In the genomic region with DNA sequence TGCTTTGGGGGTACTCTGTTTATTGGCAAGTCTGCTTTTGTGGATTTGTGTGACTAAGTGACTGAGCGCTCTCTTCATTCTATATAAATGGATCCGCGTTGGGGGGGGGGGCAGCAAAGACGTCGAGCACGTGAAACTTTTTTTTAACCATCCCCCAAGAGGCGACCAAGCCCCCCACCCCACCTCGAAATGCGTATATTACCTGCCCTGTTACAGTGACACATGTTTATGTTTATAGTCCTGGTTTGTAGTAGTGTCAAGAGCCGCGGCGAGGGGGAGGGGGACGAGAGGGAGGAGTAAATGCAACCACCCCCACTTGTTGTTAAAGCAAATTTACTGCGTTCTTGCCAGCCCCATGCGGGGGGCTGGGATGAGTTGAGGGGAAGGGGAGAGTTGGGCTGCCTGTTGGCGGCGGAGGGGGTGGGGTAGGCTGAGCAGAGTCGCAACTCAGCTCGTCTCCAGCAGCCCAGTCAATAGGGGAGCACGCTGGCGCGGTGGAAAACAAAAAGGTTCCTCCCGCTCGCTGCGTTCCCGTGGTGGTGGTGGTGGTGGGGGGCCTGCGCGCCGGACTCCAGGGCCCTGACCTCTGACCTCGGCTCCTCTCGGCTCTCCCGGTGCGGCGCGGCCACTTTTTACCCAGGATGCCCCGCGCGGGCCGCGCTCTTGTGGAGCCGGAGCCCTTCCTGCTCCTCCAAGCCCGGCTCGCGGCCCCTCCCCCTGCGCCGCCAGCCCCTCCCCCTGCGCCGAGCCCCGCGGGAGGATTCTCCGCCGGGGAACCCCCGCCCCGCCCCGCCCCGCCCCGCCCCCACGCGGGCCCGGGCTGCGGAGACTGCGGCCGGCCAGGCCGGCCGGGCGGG, we compare ENCODE assay signal across 8 mouse cellular contexts. TPM values are rescaled to one million over a fixed set of nuclear protein-coding genes. Genes with fewer than 3 reads are reported as not detected.
DNase-seq lines count a peak whose midpoint lies in the region; ATAC-seq and TF ChIP-seq lines count a peak whose summit lies in the region.

No protein-coding gene starts in this region.

- peak overlapping the region; percentile 65 for H3K4me3 ChIP-seq in forebrain, embryonic 13.5 days
- H3K4me3 ChIP-seq in lung, embryonic 15.5 days = peak overlapping the region; percentile 63
- H3K4me3 ChIP-seq in thymus, adult 2 months (ENCODE audit: control insufficient read depth, insufficient read depth, low read length) = peak overlapping the region; percentile 84

- peak; percentile 90 for ATAC-seq in forebrain, embryonic 13.5 days
- ATAC-seq in lung, embryonic 15.5 days (ENCODE audit: borderline replicate concordance, extremely low read depth, low FRiP score, low TSS enrichment) = peak; percentile 92
- peak; percentile 69 for ATAC-seq in neutrophil, adult 5-6 weeks (ENCODE audit: extremely low read depth, insufficient number of reproducible peaks, low FRiP score, poor library complexity, severe bottlenecking)

- DNase-seq in ES-CJ7 (ENCODE audit: low read depth, low spot score) = peak; percentile 94
- peak; percentile 90 for DNase-seq in c-Kit-positive CD71-positive TER-119-positive erythroid progenitor cells, embryonic 14.5 days (ENCODE audit: low spot score)
- DNase-seq in heart, postnatal 36 days = peak; percentile 95 to 96
- peak; percentile 95 for DNase-seq in layer of hippocampus, adult 9-11 months
- peak; percentile 95 for DNase-seq in thymus, adult 2 months

- H3K9me3 ChIP-seq in forebrain, embryonic 13.5 days (replicated peaks) = no peaks in the 10 kb centered on the region
- H3K9me3 ChIP-seq in lung, embryonic 15.5 days = no peaks in the 10 kb centered on the region

- peak overlapping the region; percentile 85 for H3K4me2 ChIP-seq in forebrain, embryonic 13.5 days
- peak overlapping the region; percentile 93 for H3K4me2 ChIP-seq in lung, embryonic 15.5 days

- no peaks in the 10 kb centered on the region for H3K36me3 ChIP-seq in forebrain, embryonic 13.5 days (ENCODE audit: poor library complexity, severe bottlenecking)
- H3K36me3 ChIP-seq in lung, embryonic 15.5 days = no peaks in the 10 kb centered on the region
- no peaks in the 10 kb centered on the region for H3K36me3 ChIP-seq in thymus, adult 2 months (ENCODE audit: control insufficient read depth, insufficient read depth, low read length)

- TF ChIP-seq POLR2A in thymus, adult 2 months (IDR thresholded peaks at IDR 0.05; ENCODE audit: control insufficient read depth, extremely low read depth, insufficient read depth, low read length, poor library complexity) = no peak

- H3K27ac ChIP-seq in forebrain, embryonic 13.5 days = peak overlapping the region; percentile 100
- peak overlapping the region; percentile 99 for H3K27ac ChIP-seq in lung, embryonic 15.5 days
- peak overlapping the region; percentile 99; the same call in 1 of the 2 replicates for H3K27ac ChIP-seq in thymus, adult 2 months (ENCODE audit: control insufficient read depth, insufficient read depth, low read length)

- H3K4me1 ChIP-seq in forebrain, embryonic 13.5 days = peaks cover 56% of the 10 kb centered on the region
- H3K4me1 ChIP-seq in lung, embryonic 15.5 days = peaks cover 27% of the 10 kb centered on the region
- H3K4me1 ChIP-seq in thymus, adult 2 months (replicated peaks; ENCODE audit: control insufficient read depth, insufficient read depth, low read length) = no peaks in the 10 kb centered on the region; the same call in 1 of the 2 replicates

- H3K9ac ChIP-seq in forebrain, embryonic 13.5 days = peak overlapping the region; percentile 94
- H3K9ac ChIP-seq in lung, embryonic 15.5 days = peak overlapping the region; percentile 91

- 0 out of 2 replicates have a peak, but pooled peaks have one; percentile 6 for TF ChIP-seq CTCF in thymus, adult 2 months (IDR thresholded peaks at IDR 0.05; ENCODE audit: borderline replicate concordance, control insufficient read depth, extremely low read depth, insufficient read depth, low read length, poor library complexity)

- intact Hi-C loops in heart, postnatal 36 days (cut with DNase I) = loop anchor here (2.0 kb wide), 1 partner anchor 27 kb away; no protein-coding TSS in a partner anchor

- H3K27me3 ChIP-seq in forebrain, embryonic 13.5 days = no peaks in the 10 kb centered on the region
- H3K27me3 ChIP-seq in lung, embryonic 15.5 days = no peaks in the 10 kb centered on the region
- H3K27me3 ChIP-seq in thymus, adult 2 months (ENCODE audit: control insufficient read depth, insufficient read depth, low read length) = no peaks in the 10 kb centered on the region

- WGBS in forebrain, embryonic 13.5 days = under 1% methylated on average over 40 of the region's 66 CpGs
- WGBS in lung, embryonic 15.5 days = under 1% methylated on average over 53 of the region's 66 CpGs
- under 1% methylated on average over 52 of the region's 66 CpGs for WGBS in thymus, adult 2 months

RNA-seq across cellular contexts. Expression of gene Mllt10, which starts 1.1 kb away (rescaled TPM):
- 73.5 and 75.3 TPM in 2 replicates for polyA plus RNA-seq in forebrain, embryonic 13.5 days (2015; fragmentation: Nextera tagmentation; extraction: Ambion mirVana)
- 10 to 100 TPM; 32.6 to 34.2 TPM for total RNA-seq in heart, postnatal 36 days (2021)
- polyA plus RNA-seq in lung, embryonic 15.5 days (2015; fragmentation: Nextera tagmentation; extraction: Ambion mirVana) = 58.9 and 59.4 TPM in 2 replicates
- total RNA-seq in neutrophil, adult 5-6 weeks (2017) = 84.6 and 95.8 TPM in 2 replicates
- polyA plus RNA-seq in thymus, adult 2 months (2012; rRNA removed) = 75.4 and 90.3 TPM in 2 replicates

RNA-seq across cellular contexts. Expression of gene Skida1, which starts 7.3 kb away (rescaled TPM):
- polyA plus RNA-seq in forebrain, embryonic 13.5 days (2015; fragmentation: Nextera tagmentation; extraction: Ambion mirVana) = 17.2 and 17.9 TPM in 2 replicates
- total RNA-seq in heart, postnatal 36 days (2021) = 1 to 10 TPM; 2.8 to 5.1 TPM
- 7.2 and 8.4 TPM in 2 replicates for polyA plus RNA-seq in lung, embryonic 15.5 days (2015; fragmentation: Nextera tagmentation; extraction: Ambion mirVana)
- total RNA-seq in neutrophil, adult 5-6 weeks (2017) = 0.23 and 0.37 TPM in 2 replicates
- polyA plus RNA-seq in thymus, adult 2 months (2012; rRNA removed) = 0.38 and 0.41 TPM in 2 replicates

RNA-seq across cellular contexts. Expression of gene A930004D18Rik, which starts 18.6 kb away (rescaled TPM):
- 16.2 and 20.3 TPM in 2 replicates for polyA plus RNA-seq in forebrain, embryonic 13.5 days (2015; fragmentation: Nextera tagmentation; extraction: Ambion mirVana)
- 1 to 10 TPM; 4.6 to 6.2 TPM for total RNA-seq in heart, postnatal 36 days (2021)
- 12.5 and 13.6 TPM in 2 replicates for polyA plus RNA-seq in lung, embryonic 15.5 days (2015; fragmentation: Nextera tagmentation; extraction: Ambion mirVana)
- total RNA-seq in neutrophil, adult 5-6 weeks (2017) = 0.12 TPM in 1 of 2 replicates, not detected in the other
- 0.37 and 0.75 TPM in 2 replicates for polyA plus RNA-seq in thymus, adult 2 months (2012; rRNA removed)

RNA-seq across cellular contexts. Expression of gene H2al2a, which starts 59.4 kb away (rescaled TPM):
- not detected in 2 replicates for polyA plus RNA-seq in forebrain, embryonic 13.5 days (2015; fragmentation: Nextera tagmentation; extraction: Ambion mirVana)
- not detected for total RNA-seq in heart, postnatal 36 days (2021)
- polyA plus RNA-seq in lung, embryonic 15.5 days (2015; fragmentation: Nextera tagmentation; extraction: Ambion mirVana) = not detected in 2 replicates
- not detected in 2 replicates for total RNA-seq in neutrophil, adult 5-6 weeks (2017)
- not detected in 2 replicates for polyA plus RNA-seq in thymus, adult 2 months (2012; rRNA removed)

Comparison
In these comparisons a context has a peak if more than half of its experiments do, and no peak if none do; other contexts are left out.
1. Peak in every context shown above with its lines: DNase-seq, ATAC-seq, H3K4me3 ChIP-seq and H3K27ac ChIP-seq.